Mouse (Mus musculus): ENCODE measurements at regions not wholly inside any gene's neighbourhood (a gene's known extent, or its start where the extent isn't known, plus 50 kb on each side); places are given as distances from the start of the nearest gene placed in this dataset.

- no peak for TF ChIP-seq POLR2A (IDR thresholded peaks at IDR 0.05; ENCODE audit: insufficient read depth, low read depth, low read length)
- no peak for TF ChIP-seq CTCF (IDR thresholded peaks at IDR 0.05; ENCODE audit: insufficient read depth, low read depth, low read length)
Observed at GRCm38 (mm10) chr4:32174771-32175170, 63.8 kb upstream of the Bach2 start.

Data from olfactory bulb, adult 2 months (tissue).